ENCODE assay signal across 16 mouse cellular contexts in genomic region chr9:68759324-68759723, GRCm38 (mm10).
DNase-seq lines count a peak whose midpoint lies in the region; ATAC-seq and TF ChIP-seq lines count a peak whose summit lies in the region.
"Had no signal": no experiment of that assay in that cellular context is flagged by ENCODE, and none has a peak within 500 bp of the region (broad histone marks: within the 10 kb centered on the region; RNA-seq: fewer than 3 reads in every experiment).

No protein-coding gene starts in this region.

- no peaks in the 10 kb centered on the region for H3K36me3 ChIP-seq in forebrain, postnatal 0 days (ENCODE audit: insufficient read depth)
- H3K36me3 ChIP-seq in forebrain, embryonic 16.5 days (ENCODE audit: control insufficient read depth, insufficient read depth) = no peaks in the 10 kb centered on the region
- H3K36me3 ChIP-seq in liver, adult 2 months (ENCODE audit: control insufficient read depth, insufficient read depth, low read length) = no peaks in the 10 kb centered on the region
- H3K36me3 ChIP-seq in liver, embryonic 12.5 days = no peaks in the 10 kb centered on the region
- no peaks in the 10 kb centered on the region for H3K36me3 ChIP-seq in E14TG2a.4 (ENCODE audit: insufficient read depth, low read length)
- H3K36me3 ChIP-seq in limb, embryonic 10.5 days = no peaks in the 10 kb centered on the region
- H3K36me3 ChIP-seq: kidney, embryonic 15.5 days had no signal

- no peaks in the 10 kb centered on the region for H3K9me3 ChIP-seq in forebrain, postnatal 0 days (ENCODE audit: low read length)
- H3K9me3 ChIP-seq in forebrain, embryonic 16.5 days (ENCODE audit: control insufficient read depth, low read length) = no peaks in the 10 kb centered on the region
- no peaks in the 10 kb centered on the region for H3K9me3 ChIP-seq in liver, embryonic 12.5 days (replicated peaks)
- no peaks in the 10 kb centered on the region for H3K9me3 ChIP-seq in E14TG2a.4 (ENCODE audit: low read length)
- no peaks in the 10 kb centered on the region for H3K9me3 ChIP-seq in limb, embryonic 10.5 days (replicated peaks)
- H3K9me3 ChIP-seq: kidney, embryonic 15.5 days had no signal

- no peaks in the 10 kb centered on the region for H3K27me3 ChIP-seq in forebrain, postnatal 0 days (ENCODE audit: insufficient read depth, low read length)
- H3K27me3 ChIP-seq in forebrain, embryonic 16.5 days (replicated peaks; ENCODE audit: control insufficient read depth, insufficient read depth, low read length) = no peaks in the 10 kb centered on the region
- H3K27me3 ChIP-seq in liver, adult 2 months (ENCODE audit: control insufficient read depth, insufficient read depth, low read length) = no peaks in the 10 kb centered on the region
- no peaks in the 10 kb centered on the region for H3K27me3 ChIP-seq in liver, embryonic 12.5 days (replicated peaks)
- H3K27me3 ChIP-seq in E14TG2a.4 (ENCODE audit: insufficient read depth, low read length) = no peaks in the 10 kb centered on the region
- no peaks in the 10 kb centered on the region for H3K27me3 ChIP-seq in limb, embryonic 10.5 days (ENCODE audit: low read depth, poor library complexity, severe bottlenecking)
- H3K27me3 ChIP-seq: kidney, embryonic 15.5 days had no signal

- no peak for TF ChIP-seq POLR2A in liver, adult 2 months (IDR thresholded peaks at IDR 0.05; ENCODE audit: extremely low read depth, insufficient read depth, low read length)

- WGBS in forebrain, postnatal 0 days = 72% methylated on average over 8 of the region's 8 CpGs
- WGBS in forebrain, embryonic 16.5 days = 72% methylated on average over 8 of the region's 8 CpGs
- 86% methylated on average over 8 of the region's 8 CpGs for WGBS in liver, adult 2 months
- WGBS in liver, embryonic 12.5 days (ENCODE audit: insufficient replicate concordance) = 61% methylated on average over 8 of the region's 8 CpGs
- WGBS in limb, embryonic 10.5 days = 76% methylated on average over 8 of the region's 8 CpGs

- H3K4me1 ChIP-seq in forebrain, postnatal 0 days (ENCODE audit: insufficient read depth) = no peaks in the 10 kb centered on the region
- H3K4me1 ChIP-seq in forebrain, embryonic 16.5 days (replicated peaks; ENCODE audit: control insufficient read depth, insufficient read depth, low read length) = peaks cover 7% of the 10 kb centered on the region; the same call in 1 of the 2 replicates
- H3K4me1 ChIP-seq in liver, adult 2 months (ENCODE audit: control insufficient read depth, insufficient read depth, low read length) = peaks cover 3% of the 10 kb centered on the region; the same call in 1 of the 2 replicates
- no peaks in the 10 kb centered on the region for H3K4me1 ChIP-seq in liver, embryonic 12.5 days
- peaks cover 57% of the 10 kb centered on the region for H3K4me1 ChIP-seq in E14TG2a.4 (replicated peaks; ENCODE audit: low read depth, low read length)
- peaks cover 54% of the 10 kb centered on the region for H3K4me1 ChIP-seq in limb, embryonic 10.5 days

- peak; percentile 61 for TF ChIP-seq CTCF in forebrain, postnatal 0 days (IDR thresholded peaks at IDR 0.05; ENCODE audit: low read depth)
- peak; percentile 29; the same call in 1 of the 2 replicates for TF ChIP-seq CTCF in liver, adult 2 months (IDR thresholded peaks at IDR 0.05; ENCODE audit: low read depth, low read length)
- peak; percentile 65 for TF ChIP-seq CTCF in E14TG2a.4 (conservative IDR thresholded peaks at IDR 0.05; ENCODE audit: low read length)

- no peak overlapping the region for H3K4me2 ChIP-seq in forebrain, postnatal 0 days (ENCODE audit: low read depth)
- no peak overlapping the region for H3K4me2 ChIP-seq in forebrain, embryonic 16.5 days (ENCODE audit: low read length)
- no peak overlapping the region for H3K4me2 ChIP-seq in liver, embryonic 12.5 days
- H3K4me2 ChIP-seq: heart, embryonic 11.5 days; hindbrain, embryonic 14.5 days; kidney, embryonic 15.5 days had no signal

- no peak overlapping the region for H3K9ac ChIP-seq in forebrain, postnatal 0 days
- H3K9ac ChIP-seq in forebrain, embryonic 16.5 days (replicated peaks; ENCODE audit: low read depth, low read length) = no peak overlapping the region
- no peak overlapping the region for H3K9ac ChIP-seq in liver, adult 2 months (ENCODE audit: low read depth, low read length)
- no peak overlapping the region for H3K9ac ChIP-seq in liver, embryonic 12.5 days
- H3K9ac ChIP-seq: hindbrain, embryonic 14.5 days; kidney, embryonic 15.5 days had no signal

- no peak overlapping the region for H3K4me3 ChIP-seq in forebrain, postnatal 0 days (ENCODE audit: low read depth, low read length)
- no peak overlapping the region for H3K4me3 ChIP-seq in forebrain, embryonic 16.5 days (replicated peaks; ENCODE audit: low read length)
- H3K4me3 ChIP-seq in liver, adult 2 months (ENCODE audit: insufficient read depth, low read depth, low read length) = no peak overlapping the region
- H3K4me3 ChIP-seq in liver, embryonic 12.5 days = no peak overlapping the region
- no peak overlapping the region for H3K4me3 ChIP-seq in E14TG2a.4 (replicated peaks; ENCODE audit: low read length)
- H3K4me3 ChIP-seq in limb, embryonic 10.5 days = no peak overlapping the region
- H3K4me3 ChIP-seq: kidney, embryonic 15.5 days had no signal

- no peaks in the 10 kb centered on the region for H3K79me2 ChIP-seq in liver, adult 2 months (ENCODE audit: control insufficient read depth, insufficient read depth, low read length)

- ATAC-seq in forebrain, postnatal 0 days = no peak; the same call in 1 of the 2 replicates
- ATAC-seq in forebrain, embryonic 16.5 days = no peak
- ATAC-seq in liver, embryonic 12.5 days = no peak
- ATAC-seq: midbrain, embryonic 16.5 days had no signal

- DNase-seq in forebrain, postnatal 0 days = peak; percentile 30
- DNase-seq in liver, adult 2 months (ENCODE audit: extremely low read depth, low read depth, low spot score) = no peak
- peak; percentile 40 for DNase-seq in embryo, embryonic 10.5 days (ENCODE audit: low spot score)
- no peak for DNase-seq in urinary bladder, postnatal 4 days (ENCODE audit: low spot score in 2 of 2)
- no peak for DNase-seq in limb, embryonic 10.5 days (ENCODE audit: low spot score)
- DNase-seq: adrenal gland, postnatal 14 days; layer of hippocampus, adult 9-11 months; left cerebral cortex, postnatal 4 days; lung, postnatal 14 days had no signal

- H3K27ac ChIP-seq in forebrain, postnatal 0 days (ENCODE audit: low read depth, low read length) = no peak overlapping the region
- H3K27ac ChIP-seq in forebrain, embryonic 16.5 days (ENCODE audit: low read length) = no peak overlapping the region
- no peak overlapping the region for H3K27ac ChIP-seq in liver, adult 2 months (replicated peaks; ENCODE audit: insufficient read depth, low read depth, low read length)
- no peak overlapping the region for H3K27ac ChIP-seq in liver, embryonic 12.5 days
- H3K27ac ChIP-seq in limb, embryonic 10.5 days = no peak overlapping the region
- H3K27ac ChIP-seq: hindbrain, embryonic 14.5 days; kidney, embryonic 15.5 days had no signal

Comparison
In these comparisons a context has a peak if more than half of its experiments do, and no peak if none do; other contexts are left out.
1. DNase-seq: peak in forebrain, postnatal 0 days (single experiment) and embryo, embryonic 10.5 days (single experiment); none in liver, adult 2 months (single experiment), urinary bladder, postnatal 4 days (0 of 2) and limb, embryonic 10.5 days (single experiment).
2. Peak in every context shown above with its lines, with median percentiles within 50 percentile points of each other: CTCF ChIP-seq.